Mouse (Mus musculus) embryonic fibroblast, embryonic 13.5 days (primary cell): ENCODE measurements around the gene Tmprss12.

Experiments
- CTCF ChIP-seq: IDR thresholded peaks from 2 replicates; pipeline ENCODE4 v1.5.1; 2011; ENCODE audit warnings: mild to moderate bottlenecking, control low read depth, low read length, moderate library complexity, borderline replicate concordance; ENCODE audit not compliant: insufficient read depth
- POLR2A ChIP-seq: IDR thresholded peaks from 2 replicates; pipeline ENCODE4 v1.6.1; 2011; ENCODE audit warnings: low read depth, mild to moderate bottlenecking, control low read depth, low read length, moderate library complexity

DNA sequence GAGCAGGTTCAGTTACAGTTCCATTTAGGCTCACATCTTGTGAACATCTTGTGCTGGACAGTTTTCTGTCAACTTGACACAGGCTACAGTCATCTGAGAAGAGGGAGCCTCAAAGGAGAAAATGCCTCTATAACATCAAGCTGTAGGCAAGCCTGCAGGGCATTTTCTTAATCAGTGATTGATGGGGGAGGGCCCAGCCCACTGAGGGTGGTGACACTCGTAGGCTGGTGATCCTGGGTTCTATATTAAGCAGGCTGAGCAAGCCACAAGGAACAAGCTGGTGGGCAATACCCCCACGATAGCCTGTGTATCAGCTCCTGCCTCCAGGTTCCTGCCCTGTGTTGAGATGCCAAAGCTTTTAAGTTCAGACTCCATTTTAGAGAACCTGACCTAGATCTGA lies 11.7 kb upstream of the Tmprss12 start:
- TF ChIP-seq POLR2A = no peak
- no peak for TF ChIP-seq CTCF
